Mouse (Mus musculus) ES-CJ7 (cell line): ENCODE data around the gene Lrrc32.

Experiments used
- DNase-seq: peaks from one replicate; pipeline ENCODE4 v3.0.0; 2011; ENCODE audit warnings: low read depth, low spot score

The Lrrc32 gene

DNA sequence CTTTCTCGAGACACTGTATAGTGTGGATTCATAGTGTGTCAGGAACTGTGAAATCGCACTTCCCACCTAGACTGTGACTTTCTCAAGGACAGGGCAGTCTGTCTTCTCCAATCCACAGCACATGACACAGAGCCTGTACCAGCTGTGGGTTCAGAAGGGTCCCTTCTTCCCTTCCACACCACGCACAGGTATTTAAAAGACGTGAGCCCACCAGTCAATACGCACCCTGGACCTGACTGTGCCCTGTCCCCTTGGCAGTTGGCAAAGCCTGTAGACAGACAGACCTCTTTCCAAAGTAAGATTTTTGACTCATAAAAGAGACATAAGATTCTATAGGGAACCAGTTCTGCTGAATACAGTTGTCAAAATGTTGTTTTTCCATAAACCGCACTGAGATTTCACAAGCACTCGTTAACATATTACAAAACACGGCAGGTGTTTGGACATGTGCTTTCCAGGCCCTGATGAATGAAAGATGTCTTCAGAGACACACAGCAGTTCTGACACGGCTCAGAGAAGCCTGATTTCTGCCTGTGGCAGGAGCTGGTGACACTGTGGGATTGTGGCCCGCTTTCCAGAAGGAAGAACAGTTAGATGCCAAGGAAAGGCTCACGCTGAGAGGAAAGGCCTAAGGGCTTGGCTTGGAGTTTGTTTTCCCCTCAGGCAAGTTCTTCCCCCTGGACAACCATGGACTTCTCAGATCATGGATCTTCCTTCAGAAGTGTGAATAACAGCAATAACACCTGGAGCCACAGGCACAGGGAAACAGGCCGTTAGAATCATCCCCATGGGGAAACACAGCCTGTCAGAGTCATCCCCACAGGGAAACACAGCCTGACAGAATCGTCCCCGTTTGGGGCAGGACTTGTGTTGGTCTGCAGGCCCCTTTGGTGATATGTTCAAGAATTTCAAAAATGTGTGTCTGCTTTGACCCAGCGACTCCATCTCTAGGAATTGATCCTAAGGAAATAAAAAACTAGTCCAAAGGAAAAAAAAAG lies 22.2 kb downstream of the Lrrc32 start:
- DNase-seq, result no peak

DNA sequence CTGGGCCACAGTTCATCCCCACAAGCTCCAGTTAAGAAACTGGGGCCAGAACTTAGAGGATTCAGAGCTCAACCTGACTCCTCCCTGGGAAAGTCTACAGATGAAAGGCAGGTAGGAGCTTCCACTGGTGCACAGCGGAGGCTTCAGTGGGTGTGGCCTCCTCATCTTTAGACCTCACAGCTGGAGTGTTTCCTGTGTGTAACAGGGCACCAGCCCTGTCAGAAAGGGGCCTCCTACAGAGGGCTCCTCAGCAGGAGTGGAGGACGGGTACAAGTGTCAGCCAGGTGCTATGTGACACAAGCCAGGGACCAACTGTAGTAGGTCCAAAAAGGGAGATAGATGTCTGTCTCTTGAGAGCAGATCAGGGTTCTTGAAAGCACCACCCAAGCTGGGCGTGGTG lies 24.2 kb downstream of the Lrrc32 start:
- DNase-seq, result peak; percentile 30

DNA sequence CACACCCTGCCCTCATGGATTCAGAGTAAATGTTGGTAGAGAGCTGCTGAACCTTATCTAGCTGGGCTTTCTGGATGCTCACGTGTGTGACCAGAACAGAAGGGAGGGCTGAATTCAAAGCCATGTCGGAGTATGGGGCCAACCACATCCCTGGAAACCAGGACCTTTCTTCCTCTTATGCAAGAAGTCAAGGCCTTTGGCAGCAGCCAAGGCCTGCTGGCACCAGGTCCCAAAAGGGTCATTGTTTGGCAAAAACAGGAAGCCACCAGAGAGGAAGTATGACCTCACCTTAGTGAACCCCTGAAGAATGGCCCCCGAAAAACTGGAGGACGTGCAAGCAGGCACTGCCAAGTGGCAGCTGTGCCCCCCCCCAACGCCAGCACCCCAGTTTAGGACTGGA lies 33.5 kb downstream of the Lrrc32 start:
- no peak for DNase-seq

- no peak for DNase-seq
Observed at GRCm38 (mm10) chr7:98523070-98523812, 34.2 kb downstream of the Lrrc32 start.

DNA sequence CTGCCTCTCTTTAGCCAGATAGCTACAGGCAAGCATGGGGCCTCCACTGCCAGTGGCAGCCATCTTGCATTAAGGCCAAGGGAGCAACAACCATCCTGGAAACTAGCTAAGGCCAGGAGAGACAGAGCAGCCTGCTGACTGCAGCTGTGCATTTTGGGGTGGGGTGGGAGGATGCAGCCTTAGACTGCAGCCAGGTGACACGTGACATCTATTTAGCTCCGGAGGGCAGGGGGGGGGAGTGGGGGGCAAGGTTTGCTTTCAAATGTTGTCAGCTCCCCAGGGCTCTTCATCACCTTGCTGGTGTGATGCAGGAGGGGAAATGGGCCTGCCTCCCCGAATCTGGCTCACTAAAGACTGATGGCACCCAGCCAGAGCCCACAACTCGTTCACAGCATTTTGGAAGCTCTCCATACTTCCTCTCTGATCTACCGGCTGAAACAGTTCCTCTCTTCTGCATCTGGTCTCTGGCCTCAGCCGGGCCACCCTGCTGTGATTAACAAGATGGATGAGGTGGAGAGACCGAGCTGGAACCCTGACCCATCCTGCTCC lies 34.8 kb downstream of the Lrrc32 start:
- DNase-seq, result no peak

DNA sequence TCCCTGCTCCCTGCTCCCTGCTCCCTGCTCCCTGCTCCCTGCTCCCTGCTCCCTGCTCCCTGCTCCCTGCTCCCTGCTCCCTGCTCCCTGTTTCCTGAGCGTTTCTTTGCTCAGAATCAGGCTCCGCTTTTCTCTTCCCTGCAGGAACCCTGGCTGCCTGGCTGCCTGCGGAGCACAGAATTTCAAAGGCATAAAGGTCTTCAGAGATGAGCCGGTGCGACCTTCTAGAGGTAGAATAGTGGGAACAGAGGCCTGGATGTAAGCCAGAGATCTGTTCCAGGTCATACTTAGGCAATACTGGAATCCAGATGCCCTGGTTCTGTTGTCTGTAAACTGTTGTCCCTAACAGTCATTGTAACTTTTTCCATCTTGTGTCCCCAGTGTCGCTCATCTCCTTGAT lies 35.3 kb downstream of the Lrrc32 start:
- DNase-seq, result no peak

DNA sequence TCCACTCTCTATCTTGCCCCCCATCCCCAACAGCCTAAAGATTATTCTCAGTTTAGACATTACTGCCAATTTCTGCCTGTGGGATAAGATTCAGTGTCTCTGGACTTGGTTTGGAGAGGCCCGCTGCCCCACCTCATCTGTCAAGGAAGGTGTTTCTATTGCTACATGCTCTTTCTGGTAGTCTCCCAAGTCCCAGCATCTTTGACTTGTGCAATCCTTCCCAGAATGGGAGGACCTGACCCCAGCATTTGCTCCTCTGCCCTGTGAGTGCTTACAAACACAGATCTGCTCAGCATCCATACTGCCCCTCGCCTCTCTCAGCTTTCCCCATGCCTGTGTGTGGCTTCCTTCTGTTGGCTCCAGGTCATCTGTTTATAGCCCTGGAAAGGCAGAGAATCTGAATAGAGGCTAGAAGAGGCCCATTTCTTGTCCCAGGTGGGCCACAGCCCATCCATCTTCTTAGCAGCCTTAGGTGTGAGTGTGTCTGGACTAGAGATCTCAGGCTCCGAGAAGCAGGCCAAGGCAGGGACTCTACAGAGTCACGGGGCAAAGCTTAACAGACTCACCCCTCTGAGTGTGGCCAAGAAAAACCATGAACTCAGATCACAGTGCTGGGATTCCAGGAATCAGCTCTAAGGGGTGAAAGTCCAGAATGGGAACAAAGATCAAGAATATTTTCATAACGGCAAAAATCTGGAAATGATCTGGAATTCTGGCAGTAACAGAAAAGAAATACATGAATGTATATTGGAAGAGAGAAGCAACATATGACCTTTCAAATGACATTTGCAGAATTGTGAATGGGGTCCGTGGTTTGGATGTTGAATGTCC lies 36.0 kb downstream of the Lrrc32 start:
- DNase-seq, result no peak

DNA sequence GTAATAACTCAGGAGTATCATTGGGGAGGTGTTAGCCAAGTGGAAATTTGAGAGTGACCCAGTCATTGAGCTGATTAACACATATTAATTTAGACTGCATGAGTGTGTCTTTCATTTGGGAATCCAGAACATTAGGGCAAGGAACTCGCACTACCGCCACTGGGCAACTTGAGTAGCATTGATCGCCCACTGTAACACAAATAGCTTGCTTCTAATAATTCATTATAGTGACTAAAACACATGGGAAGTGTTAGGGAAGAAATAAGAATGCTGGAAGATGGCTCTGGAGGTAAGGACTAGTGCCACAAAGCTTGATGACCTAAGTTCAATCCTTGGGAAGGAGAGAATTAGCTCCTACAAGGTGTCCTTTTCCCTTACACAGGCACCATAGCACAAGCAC lies 38.0 kb downstream of the Lrrc32 start:
- no peak for DNase-seq

DNA sequence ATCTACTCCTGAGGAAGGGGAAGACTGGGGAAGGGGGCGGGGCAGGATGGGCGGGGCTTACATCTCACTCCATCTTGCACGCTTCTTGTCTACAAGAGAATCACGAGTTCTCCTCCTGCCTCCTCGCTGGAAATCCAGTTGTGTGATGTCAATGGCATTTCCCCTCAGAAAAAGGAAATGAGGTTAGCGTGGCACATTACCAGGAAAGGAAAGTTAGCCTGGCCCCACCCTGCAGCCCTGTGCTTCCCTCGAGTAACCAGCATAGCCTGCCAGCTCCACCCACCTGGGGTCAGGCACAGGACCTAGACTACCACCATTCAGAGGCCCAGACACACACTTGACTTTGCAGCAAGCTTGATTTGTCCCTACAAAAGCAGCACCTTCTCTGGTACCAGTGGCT lies 42.5 kb downstream of the Lrrc32 start:
- DNase-seq, result no peak

DNA sequence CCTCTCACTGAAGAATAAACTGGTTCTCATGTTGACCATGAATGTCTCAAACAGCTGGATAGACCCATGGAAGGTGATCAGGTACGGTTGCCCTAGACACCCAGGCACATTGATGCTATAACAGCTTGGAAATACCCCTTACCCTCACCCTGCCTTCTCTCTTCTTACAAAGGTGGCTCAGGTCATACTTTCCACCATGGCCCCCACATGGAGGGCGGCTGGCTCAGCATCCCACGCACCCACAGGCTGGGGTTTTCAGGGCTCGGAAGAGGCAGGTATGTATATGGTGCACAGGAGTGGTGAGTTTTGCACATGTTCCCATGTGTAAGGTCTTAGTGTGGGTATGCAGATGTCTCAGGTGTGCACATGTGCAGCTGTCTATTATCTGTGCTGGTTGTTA lies 43.9 kb downstream of the Lrrc32 start:
- no peak for DNase-seq

GRCm38 (mm10) chr7:98534432-98534855 lies 45.4 kb downstream of the Lrrc32 start:
- no peak for DNase-seq

DNA sequence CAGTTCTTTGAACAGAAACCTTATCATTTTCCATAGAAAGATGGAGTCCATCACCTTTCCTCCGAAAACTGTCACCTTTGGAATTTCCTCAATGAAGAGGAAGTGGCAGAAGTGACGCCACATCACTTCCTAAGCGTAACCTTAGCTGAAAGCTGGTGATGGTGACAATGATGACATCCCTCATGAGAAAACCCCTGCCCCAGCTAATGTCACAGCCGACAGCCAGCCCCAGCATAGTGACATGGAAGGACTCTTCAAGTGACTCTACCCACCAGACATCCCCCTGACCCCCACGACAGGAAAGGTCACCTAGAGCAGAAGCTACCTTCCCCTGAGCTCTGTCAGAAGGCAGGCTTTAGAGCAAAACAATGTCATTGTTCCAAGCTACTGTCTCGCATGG lies 46.1 kb downstream of the Lrrc32 start:
- no peak for DNase-seq

DNA sequence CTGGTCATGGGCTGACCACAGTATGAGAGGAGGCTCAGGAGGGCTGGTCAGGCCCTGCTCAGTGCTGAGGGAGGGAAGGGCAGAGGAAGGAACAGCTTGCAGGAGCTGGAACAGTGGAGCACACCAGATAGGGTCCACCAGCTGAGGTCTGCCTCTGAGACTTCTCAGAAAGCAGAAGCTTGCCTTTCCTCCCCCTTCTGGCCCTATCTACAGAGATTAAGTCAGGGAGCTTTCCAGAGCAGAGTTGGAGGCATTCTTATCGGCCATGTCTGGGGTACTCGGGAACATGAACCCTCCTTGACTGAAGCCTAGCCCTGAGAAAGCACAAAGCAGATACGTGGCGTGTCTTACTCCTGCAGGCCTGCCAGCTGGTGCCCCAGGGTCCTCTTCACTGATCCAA lies 46.8 kb downstream of the Lrrc32 start:
- DNase-seq, result no peak

DNA sequence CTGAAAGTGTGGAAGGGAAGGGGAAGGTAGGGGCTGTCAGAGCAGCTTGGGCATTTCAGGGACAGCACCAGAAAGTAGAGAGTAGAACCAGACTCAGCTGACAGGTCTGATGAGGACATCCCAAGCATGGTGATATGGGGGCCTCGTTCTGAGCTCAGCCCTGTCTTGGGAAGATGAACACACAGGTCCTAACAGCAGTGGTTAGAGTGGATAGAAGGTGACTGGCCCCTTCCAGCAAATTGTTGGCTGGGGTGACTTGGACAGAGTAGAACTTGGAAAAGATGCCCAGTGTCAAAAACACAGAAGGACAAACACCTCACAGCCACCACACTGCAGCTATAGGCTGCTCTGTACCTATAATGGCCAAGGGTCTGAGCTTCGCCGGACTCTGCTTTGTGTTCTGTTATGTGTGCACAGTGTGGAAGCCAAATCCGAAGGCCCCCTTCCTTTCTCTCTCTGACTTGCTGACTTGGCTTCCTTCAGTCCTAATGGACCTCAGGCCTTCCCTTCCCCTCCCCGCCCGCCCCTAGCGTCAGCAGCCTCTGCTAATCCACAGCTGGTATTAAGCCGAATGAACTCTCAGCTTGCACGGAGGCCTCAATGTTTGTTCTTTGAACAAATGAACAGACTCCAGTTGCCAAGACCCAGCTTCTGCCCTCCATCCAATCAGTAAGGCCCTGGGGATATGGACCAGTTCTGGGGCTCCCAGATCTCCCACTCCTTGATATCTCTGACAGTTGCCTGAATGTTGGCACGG lies 48.3 kb downstream of the Lrrc32 start:
- no peak for DNase-seq

DNA sequence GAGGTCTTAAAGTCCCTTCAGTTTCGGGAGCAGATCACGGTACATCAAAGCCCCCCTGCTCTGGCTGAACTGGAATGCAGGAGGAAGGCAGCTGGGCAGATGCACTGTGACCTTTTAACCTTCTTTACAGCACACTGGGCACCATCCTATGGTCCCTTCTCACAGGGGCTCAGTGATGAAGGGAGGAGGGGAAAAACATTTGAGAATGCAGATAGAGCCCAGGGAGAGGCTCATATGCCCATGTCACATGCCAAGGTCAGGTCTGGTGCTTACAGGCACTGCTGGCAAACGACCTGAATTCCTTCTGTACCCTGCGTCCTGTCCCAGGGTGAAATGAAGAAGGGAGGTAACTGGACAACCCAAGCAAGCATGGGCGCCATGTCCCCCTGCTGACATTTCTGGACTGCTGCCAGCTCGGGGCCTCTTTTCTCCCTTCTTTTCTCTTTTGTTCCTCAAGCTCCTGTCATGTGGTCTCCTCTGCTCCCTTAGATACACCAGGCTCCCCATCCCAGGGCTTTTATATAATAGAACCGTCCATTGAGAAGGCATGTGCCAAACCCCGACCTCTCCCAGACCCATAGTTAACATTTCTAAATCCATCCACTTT lies 49.0 kb downstream of the Lrrc32 start:
- no peak for DNase-seq

- DNase-seq, result no peak
Observed at GRCm38 (mm10) chr7:98540879-98541278, 51.8 kb downstream of the Lrrc32 start.

DNA sequence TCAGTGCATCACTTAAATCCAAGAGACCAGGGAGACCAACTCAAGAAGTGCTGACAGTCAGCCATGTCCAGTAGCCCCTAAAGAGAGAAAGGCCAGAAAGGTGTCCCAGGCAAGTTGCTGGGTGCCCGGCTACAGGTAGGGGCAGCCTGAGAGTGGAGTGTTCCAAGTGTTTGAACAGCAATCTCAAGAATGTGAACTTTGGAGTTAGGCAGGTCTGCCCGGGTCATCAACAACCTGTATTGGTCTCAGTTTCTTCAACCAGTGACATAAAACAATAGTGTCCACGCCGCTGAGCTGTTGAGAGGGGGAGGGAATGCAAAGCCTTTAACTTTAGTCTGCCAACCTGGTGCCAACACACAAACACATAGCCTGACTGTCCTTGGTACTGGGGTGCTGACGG lies 52.5 kb downstream of the Lrrc32 start:
- no peak for DNase-seq

DNA sequence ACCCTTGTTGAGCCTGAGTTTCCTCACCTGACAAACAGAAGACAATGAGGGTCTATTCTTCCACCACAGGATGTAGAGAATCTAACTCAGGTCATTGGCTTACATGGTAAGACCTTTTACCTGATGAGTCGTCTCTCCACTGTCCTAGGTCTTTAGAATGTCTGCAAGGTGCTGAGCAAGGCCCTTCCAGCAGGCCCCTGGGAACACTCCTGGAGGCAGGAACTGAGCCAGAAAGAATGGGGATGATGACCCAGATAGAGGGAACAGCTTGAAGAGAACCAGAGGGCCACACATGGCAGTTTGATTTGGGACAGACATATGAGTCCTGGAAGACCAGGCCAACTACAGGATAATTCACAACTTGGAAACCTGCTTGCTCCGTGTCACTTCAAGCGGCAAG lies 53.2 kb downstream of the Lrrc32 start:
- DNase-seq, result no peak

GRCm38 (mm10) chr7:98542731-98543142 lies 53.7 kb downstream of the Lrrc32 start:
- no peak for DNase-seq

DNA sequence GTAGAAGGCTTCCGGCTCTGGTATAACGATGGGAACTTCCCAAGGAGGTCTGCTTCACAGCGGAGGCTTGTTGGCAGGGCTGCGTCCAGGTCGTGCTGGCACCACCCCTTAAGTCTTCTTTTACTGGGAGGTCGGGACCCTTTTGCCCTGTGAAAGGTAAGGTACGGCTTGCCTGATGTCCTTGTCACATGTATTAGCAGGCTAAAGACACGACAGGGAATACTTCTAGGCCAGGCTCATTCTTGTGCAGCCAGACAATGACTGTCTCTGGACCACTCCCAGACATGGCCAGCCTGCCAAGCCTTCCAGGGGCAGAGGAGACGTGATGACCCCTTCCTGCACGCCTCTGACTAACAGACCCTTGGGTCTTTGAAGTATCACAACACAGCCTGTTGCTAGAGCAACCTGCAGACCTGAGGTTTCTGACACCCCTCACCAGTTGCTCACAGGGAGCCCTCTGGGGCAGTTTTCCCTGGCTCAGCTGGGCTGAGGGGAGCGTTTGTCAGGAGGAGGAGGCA lies 54.8 kb downstream of the Lrrc32 start:
- DNase-seq, result no peak
